Mouse (Mus musculus): ENCODE measurements around the gene Trpc3. TPM values are rescaled to one million over a fixed set of nuclear protein-coding genes. Genes with fewer than 3 reads are reported as not detected.
"Not testable (repeated sequence)": the region's sequence is repeated elsewhere in the genome, so short reads cannot be mapped to it uniquely, and the experiment has no call there.

Trpc3 gene
- polyA plus RNA-seq, 1 experiment from 2014 or later = 9.2 TPM

DNA sequence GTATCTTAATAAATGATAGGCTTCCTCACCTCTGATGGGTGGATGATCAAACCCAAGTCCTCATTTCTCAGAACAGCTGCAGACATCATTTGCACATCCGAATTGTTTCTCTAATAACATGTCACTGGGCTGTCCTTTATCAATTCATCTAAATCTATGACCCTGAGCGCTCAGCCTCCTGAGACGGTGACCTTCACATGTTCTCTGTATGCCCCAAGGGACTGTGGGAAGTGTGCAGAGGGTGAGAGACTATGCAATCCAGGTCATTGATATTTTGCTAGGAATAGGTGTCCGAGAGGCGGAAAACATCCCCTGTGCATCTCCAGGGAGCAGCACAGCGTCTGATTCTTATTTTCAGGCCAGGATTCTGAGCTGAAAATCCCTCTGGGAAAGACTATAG, 22.2 kb downstream of the Trpc3 start:
- Histone ChIP-seq H3K27me3 (ENCODE audit: control insufficient read depth, insufficient read depth, low read length) (no peaks in the 10 kb centered on the region), H3K27ac (ENCODE audit: low read depth, low read length) (no peak overlapping the region), H3K4me2 (replicated peaks; ENCODE audit: low read depth, low read length) (no peak overlapping the region), H3K4me1 (ENCODE audit: control insufficient read depth, insufficient read depth, low read length) (no peaks in the 10 kb centered on the region), H3K36me3 (ENCODE audit: control insufficient read depth, insufficient read depth, low read length) (no peaks in the 10 kb centered on the region), H3K4me3 (ENCODE audit: low read length) (no peak overlapping the region), H3K9ac (ENCODE audit: low read depth, low read length) (no peak overlapping the region), H3K9me3 (ENCODE audit: control insufficient read depth, low read length) (no peaks in the 10 kb centered on the region)
- ATAC-seq (ENCODE audit: low FRiP score, low TSS enrichment) = no peak
- WGBS = 88% methylated on average over 6 of the region's 6 CpGs

DNA sequence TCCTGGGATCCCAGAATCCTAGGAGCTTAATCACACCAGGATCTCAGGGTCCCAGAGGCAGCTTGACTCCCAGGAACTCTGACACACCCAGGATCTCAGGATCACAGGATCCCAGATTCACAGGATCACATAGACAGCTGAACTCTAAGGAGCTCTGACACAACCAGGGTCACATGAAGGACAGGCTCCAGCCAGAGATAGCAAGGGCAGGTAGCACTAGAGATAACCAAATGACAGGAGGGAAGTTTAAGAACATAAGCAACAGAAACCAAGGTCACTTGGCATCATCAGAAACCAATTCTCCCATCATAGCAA, 44.8 kb downstream of the Trpc3 start:
- H3K9me3 ChIP-seq (ENCODE audit: control insufficient read depth, low read length); ATAC-seq (ENCODE audit: low FRiP score, low TSS enrichment); H3K4me3 ChIP-seq (ENCODE audit: low read length); H3K9ac ChIP-seq (ENCODE audit: low read depth, low read length); H3K36me3 ChIP-seq (ENCODE audit: control insufficient read depth, insufficient read depth, low read length); H3K4me1 ChIP-seq (ENCODE audit: control insufficient read depth, insufficient read depth, low read length); H3K4me2 ChIP-seq (replicated peaks; ENCODE audit: low read depth, low read length); H3K27ac ChIP-seq (ENCODE audit: low read depth, low read length); H3K27me3 ChIP-seq (ENCODE audit: control insufficient read depth, insufficient read depth, low read length): not testable (repeated sequence)

DNA sequence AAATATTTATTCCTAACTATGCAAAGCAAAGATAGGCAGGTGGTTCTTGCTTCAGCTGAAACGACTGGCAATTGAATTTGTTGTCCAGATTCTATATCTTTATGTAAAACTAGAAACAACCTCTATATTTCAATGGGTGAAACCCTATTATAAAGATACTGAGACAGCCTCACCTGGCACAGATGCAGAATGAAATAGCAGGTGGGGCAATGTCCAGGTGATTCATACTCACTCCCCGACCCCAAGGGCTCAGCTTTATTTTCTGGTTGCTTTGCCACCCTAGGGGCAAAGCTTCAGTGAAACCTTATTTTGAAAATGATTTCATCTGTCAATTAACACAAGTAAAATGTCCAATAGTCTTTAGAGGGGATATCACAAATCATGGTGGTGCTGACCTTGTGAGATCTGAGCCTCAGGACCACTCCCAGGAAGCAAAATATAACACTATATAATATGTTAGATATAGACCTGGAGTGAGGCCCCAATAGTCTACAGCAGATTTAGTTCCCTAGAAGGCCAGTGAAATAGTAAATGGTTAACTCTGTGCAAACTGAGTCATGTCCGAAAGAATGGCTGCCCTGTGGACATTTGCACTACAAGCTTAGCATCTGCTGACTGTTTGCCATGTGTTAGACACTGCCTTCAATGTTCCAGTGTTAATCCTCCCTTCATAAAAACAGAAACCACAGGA, 45.3 kb downstream of the Trpc3 start:
- H3K36me3 ChIP-seq (ENCODE audit: control insufficient read depth, insufficient read depth, low read length) = no peaks in the 10 kb centered on the region
- H3K4me2 ChIP-seq (replicated peaks; ENCODE audit: low read depth, low read length) = no peak overlapping the region
- ATAC-seq (ENCODE audit: low FRiP score, low TSS enrichment) = no peak
- H3K9ac ChIP-seq (ENCODE audit: low read depth, low read length) = no peak overlapping the region
- H3K9me3 ChIP-seq (ENCODE audit: control insufficient read depth, low read length) = no peaks in the 10 kb centered on the region
- 77% methylated on average over 3 of the region's 3 CpGs for WGBS
- H3K27me3 ChIP-seq (ENCODE audit: control insufficient read depth, insufficient read depth, low read length) = no peaks in the 10 kb centered on the region
- H3K4me3 ChIP-seq (ENCODE audit: low read length) = no peak overlapping the region
- no peaks in the 10 kb centered on the region for H3K4me1 ChIP-seq (ENCODE audit: control insufficient read depth, insufficient read depth, low read length)
- no peak overlapping the region for H3K27ac ChIP-seq (ENCODE audit: low read depth, low read length)

DNA sequence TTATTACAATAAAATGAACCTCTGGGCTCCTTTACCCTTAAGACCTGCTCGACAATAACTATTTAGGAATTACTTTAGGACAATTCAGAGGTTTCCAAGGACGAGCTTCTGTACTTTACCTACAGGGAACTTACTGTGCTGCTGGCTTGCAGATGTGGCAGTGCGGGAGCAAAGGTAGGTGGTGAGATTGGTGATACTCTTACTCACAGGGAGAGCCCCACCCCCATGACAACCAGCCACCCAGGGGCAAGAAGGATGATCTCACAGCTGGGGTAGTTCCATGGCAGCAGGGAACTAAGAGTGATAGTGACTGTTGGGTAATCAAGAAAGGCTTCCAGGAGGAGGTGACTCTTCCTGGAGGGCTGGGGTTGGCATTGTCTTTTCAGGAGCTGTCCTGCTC, 46.6 kb downstream of the Trpc3 start:
- Histone ChIP-seq H3K27ac (ENCODE audit: low read depth, low read length) (no peak overlapping the region), H3K9ac (ENCODE audit: low read depth, low read length) (no peak overlapping the region)
- 88% methylated on average over 3 of the region's 3 CpGs for WGBS

DNA sequence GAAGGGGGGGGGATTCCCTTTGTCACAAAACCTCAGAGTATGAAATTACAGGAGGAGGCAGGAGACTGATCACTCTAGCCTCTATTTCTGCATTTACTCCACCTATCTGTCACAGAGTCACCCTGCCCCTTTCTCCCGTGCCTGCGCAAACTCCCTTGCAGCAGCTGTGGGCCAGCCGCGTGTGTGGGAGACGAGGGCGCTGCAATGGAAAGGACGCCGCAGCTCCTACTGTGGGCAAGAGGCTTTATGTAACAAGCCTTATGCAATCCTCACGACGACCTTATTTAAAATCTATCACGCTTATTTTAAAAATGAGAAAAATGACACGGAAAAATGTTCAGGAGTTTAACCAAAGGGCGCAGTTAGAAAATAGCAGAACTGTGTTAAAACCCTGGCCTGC, 47.2 kb downstream of the Trpc3 start:
- Histone ChIP-seq H3K27me3 (ENCODE audit: control insufficient read depth, insufficient read depth, low read length) (no peaks in the 10 kb centered on the region), H3K9me3 (ENCODE audit: control insufficient read depth, low read length) (no peaks in the 10 kb centered on the region), H3K4me1 (ENCODE audit: control insufficient read depth, insufficient read depth, low read length) (no peaks in the 10 kb centered on the region), H3K36me3 (ENCODE audit: control insufficient read depth, insufficient read depth, low read length) (no peaks in the 10 kb centered on the region), H3K27ac (ENCODE audit: low read depth, low read length) (no peak overlapping the region), H3K4me3 (ENCODE audit: low read length) (no peak overlapping the region), H3K9ac (ENCODE audit: low read depth, low read length) (no peak overlapping the region), H3K4me2 (replicated peaks; ENCODE audit: low read depth, low read length) (no peak overlapping the region)
- 65% methylated on average over 13 of the region's 13 CpGs for WGBS
- ATAC-seq (ENCODE audit: low FRiP score, low TSS enrichment) = no peak

More for the DNA sequence above, 46.6 kb downstream of the Trpc3 start:
- Histone ChIP-seq H3K27me3 (ENCODE audit: control insufficient read depth, insufficient read depth, low read length) (no peaks in the 10 kb centered on the region), H3K4me2 (replicated peaks; ENCODE audit: low read depth, low read length) (no peak overlapping the region), H3K9me3 (ENCODE audit: control insufficient read depth, low read length) (no peaks in the 10 kb centered on the region), H3K36me3 (ENCODE audit: control insufficient read depth, insufficient read depth, low read length) (no peaks in the 10 kb centered on the region), H3K4me1 (ENCODE audit: control insufficient read depth, insufficient read depth, low read length) (no peaks in the 10 kb centered on the region), H3K4me3 (ENCODE audit: low read length) (no peak overlapping the region)
- ATAC-seq (ENCODE audit: low FRiP score, low TSS enrichment) = no peak

DNA sequence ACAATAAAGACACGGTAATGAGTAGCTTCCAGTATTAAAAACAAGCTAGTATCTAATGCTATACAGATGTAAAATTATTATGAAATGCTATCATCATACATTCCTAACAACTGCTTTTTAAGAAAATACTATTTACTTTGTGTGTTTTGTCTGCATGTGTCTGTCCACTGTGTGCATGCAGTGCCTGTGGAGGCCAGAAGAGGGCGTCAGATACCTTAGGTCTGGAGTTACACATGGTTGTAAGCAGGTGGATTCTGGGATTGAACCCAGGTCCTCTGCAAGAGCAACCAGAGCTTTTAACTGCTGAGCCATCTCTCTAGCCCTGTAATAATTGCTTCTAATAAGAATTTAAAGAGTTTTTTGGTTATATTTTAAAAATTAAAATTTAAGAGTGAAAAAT, 49.2 kb downstream of the Trpc3 start:
- Histone ChIP-seq H3K27ac (ENCODE audit: low read depth, low read length) (no peak overlapping the region), H3K4me2 (replicated peaks; ENCODE audit: low read depth, low read length) (no peak overlapping the region), H3K36me3 (ENCODE audit: control insufficient read depth, insufficient read depth, low read length) (no peaks in the 10 kb centered on the region), H3K27me3 (ENCODE audit: control insufficient read depth, insufficient read depth, low read length) (no peaks in the 10 kb centered on the region), H3K4me1 (ENCODE audit: control insufficient read depth, insufficient read depth, low read length) (no peaks in the 10 kb centered on the region), H3K9ac (ENCODE audit: low read depth, low read length) (no peak overlapping the region), H3K4me3 (ENCODE audit: low read length) (no peak overlapping the region), H3K9me3 (ENCODE audit: control insufficient read depth, low read length) (no peaks in the 10 kb centered on the region)
- WGBS = 59% methylated on average over 2 of the region's 2 CpGs
- no peak for ATAC-seq (ENCODE audit: low FRiP score, low TSS enrichment)

DNA sequence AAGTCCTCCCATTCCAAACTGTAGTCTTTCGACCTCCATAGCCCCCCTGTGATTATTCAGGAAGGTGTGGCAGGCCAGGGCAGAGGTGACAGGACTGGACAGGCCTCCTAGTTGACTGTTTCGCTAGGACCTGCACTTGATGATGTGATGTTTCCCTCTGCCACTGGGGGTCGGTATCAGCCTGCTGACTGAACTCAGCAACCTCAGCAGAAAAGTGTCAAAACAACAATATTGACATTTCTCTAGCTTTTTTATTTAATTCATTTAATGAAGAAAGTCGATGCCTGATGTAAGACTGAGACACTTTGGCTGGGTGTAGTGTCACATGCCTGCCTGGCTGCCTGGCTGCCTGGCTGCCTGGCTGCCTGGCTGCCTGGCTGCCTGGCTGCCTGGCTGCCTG, 54.5 kb downstream of the Trpc3 start:
- Histone ChIP-seq H3K9ac (ENCODE audit: low read depth, low read length) (no peak overlapping the region), H3K9me3 (ENCODE audit: control insufficient read depth, low read length) (no peaks in the 10 kb centered on the region), H3K27ac (ENCODE audit: low read depth, low read length) (no peak overlapping the region), H3K27me3 (ENCODE audit: control insufficient read depth, insufficient read depth, low read length) (no peaks in the 10 kb centered on the region), H3K4me3 (ENCODE audit: low read length) (no peak overlapping the region), H3K4me2 (replicated peaks; ENCODE audit: low read depth, low read length) (no peak overlapping the region), H3K36me3 (ENCODE audit: control insufficient read depth, insufficient read depth, low read length) (no peaks in the 10 kb centered on the region), H3K4me1 (ENCODE audit: control insufficient read depth, insufficient read depth, low read length) (no peaks in the 10 kb centered on the region)
- ATAC-seq (ENCODE audit: low FRiP score, low TSS enrichment) = no peak
- WGBS = 15% methylated on average over 4 of the region's 4 CpGs

DNA sequence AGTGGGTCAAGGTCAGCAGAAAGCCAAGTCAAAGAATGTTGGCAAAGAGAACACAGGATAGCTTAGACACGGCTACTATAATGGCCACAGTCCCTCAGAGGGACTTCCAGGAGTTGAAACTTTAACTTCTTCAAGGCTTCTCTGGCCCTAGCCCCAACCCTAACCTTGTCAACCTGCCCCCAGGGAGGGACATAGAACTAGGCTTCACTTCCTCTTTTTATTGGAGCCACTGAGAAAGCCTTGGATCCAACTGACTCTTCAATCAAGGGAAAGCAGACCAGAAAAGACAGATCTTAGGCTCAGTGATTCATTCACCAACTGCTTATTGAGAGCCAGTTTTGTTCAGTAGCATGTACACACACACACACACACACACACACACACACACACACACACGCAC, 63.2 kb downstream of the Trpc3 start:
- Histone ChIP-seq H3K4me3 (ENCODE audit: low read length) (no peak overlapping the region), H3K4me1 (ENCODE audit: control insufficient read depth, insufficient read depth, low read length) (no peaks in the 10 kb centered on the region), H3K9me3 (ENCODE audit: control insufficient read depth, low read length) (no peaks in the 10 kb centered on the region), H3K36me3 (ENCODE audit: control insufficient read depth, insufficient read depth, low read length) (no peaks in the 10 kb centered on the region), H3K9ac (ENCODE audit: low read depth, low read length) (no peak overlapping the region), H3K27ac (ENCODE audit: low read depth, low read length) (no peak overlapping the region), H3K27me3 (ENCODE audit: control insufficient read depth, insufficient read depth, low read length) (no peaks in the 10 kb centered on the region), H3K4me2 (replicated peaks; ENCODE audit: low read depth, low read length) (no peak overlapping the region)
- no peak for ATAC-seq (ENCODE audit: low FRiP score, low TSS enrichment)
- 78% methylated on average over 2 of the region's 2 CpGs for WGBS

DNA sequence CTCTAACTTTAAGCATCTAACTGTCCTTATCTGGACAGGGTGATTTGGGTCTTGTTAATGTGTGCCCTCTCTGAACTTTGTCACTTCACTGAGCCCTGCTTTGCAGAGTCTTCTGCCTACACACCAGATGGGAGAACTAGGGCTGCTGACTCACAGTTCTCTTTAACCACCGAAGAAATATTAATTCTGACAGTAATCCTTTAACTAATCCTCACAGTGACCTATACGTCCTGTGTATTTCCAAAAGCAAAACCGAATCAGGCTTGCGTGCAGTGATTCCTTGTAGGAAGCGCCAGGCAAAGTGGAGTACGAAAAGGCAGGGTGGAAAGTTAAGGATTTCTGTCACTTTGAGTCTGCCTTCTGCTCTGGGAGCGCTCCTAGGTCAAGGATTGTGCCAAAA, 71.8 kb downstream of the Trpc3 start:
- no peaks in the 10 kb centered on the region for H3K27me3 ChIP-seq (ENCODE audit: control insufficient read depth, insufficient read depth, low read length)
- no peaks in the 10 kb centered on the region for H3K36me3 ChIP-seq (ENCODE audit: control insufficient read depth, insufficient read depth, low read length)
- no peaks in the 10 kb centered on the region for H3K4me1 ChIP-seq (ENCODE audit: control insufficient read depth, insufficient read depth, low read length)
- no peak overlapping the region for H3K27ac ChIP-seq (ENCODE audit: low read depth, low read length)
- no peak overlapping the region for H3K9ac ChIP-seq (ENCODE audit: low read depth, low read length)
- ATAC-seq (ENCODE audit: low FRiP score, low TSS enrichment) = no peak
- H3K4me3 ChIP-seq (ENCODE audit: low read length) = no peak overlapping the region
- no peak overlapping the region for H3K4me2 ChIP-seq (replicated peaks; ENCODE audit: low read depth, low read length)
- H3K9me3 ChIP-seq (ENCODE audit: control insufficient read depth, low read length) = no peaks in the 10 kb centered on the region
- 65% methylated on average over 7 of the region's 7 CpGs for WGBS
